Mouse (Mus musculus): Measurements from ENCODE around the gene Aldh5a1. TPM values are rescaled to one million over a fixed set of nuclear protein-coding genes. Genes with fewer than 3 reads are reported as not detected.

The Aldh5a1 gene
- polyA plus RNA-seq, 1 experiment from 2014 or later: 7.9 TPM

- TF ChIP-seq CTCF (IDR thresholded peaks at IDR 0.05; ENCODE audit: low read depth): no peak
- 78% methylated on average over 11 of the region's 11 CpGs for WGBS
- no peak for ATAC-seq (replicated peaks; ENCODE audit: low FRiP score, low read depth)
Observed at GRCm38 (mm10) chr13:24906831-24907570, 30.5 kb downstream of the Aldh5a1 start.

GRCm38 (mm10) chr13:24905422-24905821, 32.0 kb downstream of the Aldh5a1 start:
- ATAC-seq (replicated peaks; ENCODE audit: low FRiP score, low read depth): no peak
- H3K36me3 ChIP-seq (ENCODE audit: insufficient read depth, low read length): no peaks in the 10 kb centered on the region
- no peak overlapping the region for H3K4me3 ChIP-seq (replicated peaks; ENCODE audit: low read depth, low read length)
- no peaks in the 10 kb centered on the region for H3K27me3 ChIP-seq (ENCODE audit: insufficient read depth, low read length)
- H3K9ac ChIP-seq (ENCODE audit: low read depth, low read length): no peak overlapping the region
- H3K4me2 ChIP-seq (ENCODE audit: low read length): no peak overlapping the region
- no peak for TF ChIP-seq CTCF (IDR thresholded peaks at IDR 0.05; ENCODE audit: low read depth)
- 88% methylated on average over 12 of the region's 12 CpGs for WGBS
- H3K9me3 ChIP-seq (replicated peaks; ENCODE audit: low read length): no peaks in the 10 kb centered on the region
- H3K27ac ChIP-seq: no peak overlapping the region
- DNase-seq (ENCODE audit: low spot score): no peak
- H3K4me1 ChIP-seq (replicated peaks; ENCODE audit: insufficient read depth, low read length): no peaks in the 10 kb centered on the region

More at GRCm38 (mm10) chr13:24906831-24907570, 30.5 kb downstream of the Aldh5a1 start:
- Histone ChIP-seq H3K27me3 (ENCODE audit: insufficient read depth, low read length) (no peaks in the 10 kb centered on the region), H3K36me3 (ENCODE audit: insufficient read depth, low read length) (peaks cover 10% of the 10 kb centered on the region; the same call in 1 of the 2 replicates), H3K9me3 (replicated peaks; ENCODE audit: low read length) (no peaks in the 10 kb centered on the region), H3K27ac (no peak overlapping the region), H3K4me2 (ENCODE audit: low read length) (no peak overlapping the region), H3K4me3 (replicated peaks; ENCODE audit: low read depth, low read length) (no peak overlapping the region), H3K4me1 (replicated peaks; ENCODE audit: insufficient read depth, low read length) (no peaks in the 10 kb centered on the region), H3K9ac (ENCODE audit: low read depth, low read length) (no peak overlapping the region)
- DNase-seq (ENCODE audit: low spot score): no peak

- H3K4me2 ChIP-seq (ENCODE audit: low read length): no peak overlapping the region
- WGBS: 85% methylated on average over 6 of the region's 6 CpGs
- no peak overlapping the region for H3K4me3 ChIP-seq (replicated peaks; ENCODE audit: low read depth, low read length)
- H3K27me3 ChIP-seq (ENCODE audit: insufficient read depth, low read length): no peaks in the 10 kb centered on the region
- DNase-seq (ENCODE audit: low spot score) (no peak), ATAC-seq (replicated peaks; ENCODE audit: low FRiP score, low read depth) (no peak)
- no peak overlapping the region for H3K9ac ChIP-seq (ENCODE audit: low read depth, low read length)
- no peak for TF ChIP-seq CTCF (IDR thresholded peaks at IDR 0.05; ENCODE audit: low read depth)
- no peak overlapping the region for H3K27ac ChIP-seq
- H3K9me3 ChIP-seq (replicated peaks; ENCODE audit: low read length): no peaks in the 10 kb centered on the region
- H3K4me1 ChIP-seq (replicated peaks; ENCODE audit: insufficient read depth, low read length): no peaks in the 10 kb centered on the region
- no peaks in the 10 kb centered on the region for H3K36me3 ChIP-seq (ENCODE audit: insufficient read depth, low read length)
Observed at GRCm38 (mm10) chr13:24903412-24903811, 34.0 kb downstream of the Aldh5a1 start.

GRCm38 (mm10) chr13:24901916-24902315, 35.5 kb downstream of the Aldh5a1 start:
- Histone ChIP-seq H3K4me3 (replicated peaks; ENCODE audit: low read depth, low read length) (no peak overlapping the region), H3K4me2 (ENCODE audit: low read length) (no peak overlapping the region), H3K27ac (no peak overlapping the region), H3K27me3 (ENCODE audit: insufficient read depth, low read length) (no peaks in the 10 kb centered on the region), H3K9ac (ENCODE audit: low read depth, low read length) (no peak overlapping the region), H3K9me3 (replicated peaks; ENCODE audit: low read length) (no peaks in the 10 kb centered on the region), H3K4me1 (replicated peaks; ENCODE audit: insufficient read depth, low read length) (no peaks in the 10 kb centered on the region), H3K36me3 (ENCODE audit: insufficient read depth, low read length) (no peaks in the 10 kb centered on the region)
- no peak for DNase-seq (ENCODE audit: low spot score)
- no peak for TF ChIP-seq CTCF (IDR thresholded peaks at IDR 0.05; ENCODE audit: low read depth)
- no peak for ATAC-seq (replicated peaks; ENCODE audit: low FRiP score, low read depth)
- 86% methylated on average over 2 of the region's 2 CpGs for WGBS

GRCm38 (mm10) chr13:24893880-24894279, 43.6 kb downstream of the Aldh5a1 start:
- 58% methylated on average over 2 of the region's 2 CpGs for WGBS

GRCm38 (mm10) chr13:24892516-24892915, 44.9 kb downstream of the Aldh5a1 start:
- WGBS: 70% methylated on average over 3 of the region's 3 CpGs
- ATAC-seq (replicated peaks; ENCODE audit: low FRiP score, low read depth): no peak

More at GRCm38 (mm10) chr13:24893880-24894279, 43.6 kb downstream of the Aldh5a1 start:
- Histone ChIP-seq H3K9me3 (replicated peaks; ENCODE audit: low read length) (no peaks in the 10 kb centered on the region), H3K27ac (peak overlapping the region; percentile 70), H3K4me3 (replicated peaks; ENCODE audit: low read depth, low read length) (no peak overlapping the region), H3K4me2 (ENCODE audit: low read length) (no peak overlapping the region), H3K9ac (ENCODE audit: low read depth, low read length) (no peak overlapping the region), H3K4me1 (replicated peaks; ENCODE audit: insufficient read depth, low read length) (peaks cover 4% of the 10 kb centered on the region; the same call in 1 of the 2 replicates), H3K36me3 (ENCODE audit: insufficient read depth, low read length) (no peaks in the 10 kb centered on the region), H3K27me3 (ENCODE audit: insufficient read depth, low read length) (no peaks in the 10 kb centered on the region)
- DNase-seq (ENCODE audit: low spot score) (no peak), ATAC-seq (replicated peaks; ENCODE audit: low FRiP score, low read depth) (0 out of 2 replicates have a peak, but pooled peaks have one; percentile 54)
- TF ChIP-seq CTCF (IDR thresholded peaks at IDR 0.05; ENCODE audit: low read depth): no peak

More at GRCm38 (mm10) chr13:24892516-24892915, 44.9 kb downstream of the Aldh5a1 start:
- Histone ChIP-seq H3K4me2 (ENCODE audit: low read length) (no peak overlapping the region), H3K36me3 (ENCODE audit: insufficient read depth, low read length) (no peaks in the 10 kb centered on the region), H3K9ac (ENCODE audit: low read depth, low read length) (no peak overlapping the region), H3K4me1 (replicated peaks; ENCODE audit: insufficient read depth, low read length) (peaks cover 4% of the 10 kb centered on the region; the same call in 1 of the 2 replicates), H3K27me3 (ENCODE audit: insufficient read depth, low read length) (no peaks in the 10 kb centered on the region), H3K27ac (no peak overlapping the region), H3K4me3 (replicated peaks; ENCODE audit: low read depth, low read length) (no peak overlapping the region), H3K9me3 (replicated peaks; ENCODE audit: low read length) (no peaks in the 10 kb centered on the region)
- no peak for DNase-seq (ENCODE audit: low spot score)
- TF ChIP-seq CTCF (IDR thresholded peaks at IDR 0.05; ENCODE audit: low read depth): no peak
